Mouse (Mus musculus) c-Kit-positive CD71-negative TER-119-negative erythroid progenitor cells, embryonic 14.5 days (primary cell): ENCODE measurements around the gene Gpr27.

ENCODE experiments used
- DNase-seq: peaks from one replicate; pipeline ENCODE4 v3.0.0-alpha.2; 2013; ENCODE audit warnings: low read depth

Gene Gpr27

DNA sequence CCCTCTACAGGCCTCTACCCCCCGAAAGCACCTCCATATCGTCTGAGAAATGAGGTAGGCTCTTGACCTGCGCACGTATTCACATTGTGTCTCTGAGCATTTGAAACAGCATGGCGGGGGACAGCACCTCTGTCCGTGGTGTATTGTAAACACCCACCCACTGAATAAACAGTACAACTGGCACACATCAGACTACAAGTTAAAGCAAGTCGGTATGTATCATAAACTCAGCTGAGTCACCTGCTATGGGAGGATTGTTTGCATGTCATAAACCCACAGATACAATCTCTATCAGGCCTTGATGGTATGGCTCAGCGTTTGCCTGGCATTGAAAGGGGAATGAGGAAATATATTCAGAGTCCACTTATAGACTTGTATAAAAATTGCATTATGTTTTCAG is 15.2 kb upstream of the Gpr27 start:
- no peak for DNase-seq

- DNase-seq, result no peak
Measured at GRCm38 (mm10) chr6:99678108-99678507, 14.4 kb upstream of the Gpr27 start.

DNA sequence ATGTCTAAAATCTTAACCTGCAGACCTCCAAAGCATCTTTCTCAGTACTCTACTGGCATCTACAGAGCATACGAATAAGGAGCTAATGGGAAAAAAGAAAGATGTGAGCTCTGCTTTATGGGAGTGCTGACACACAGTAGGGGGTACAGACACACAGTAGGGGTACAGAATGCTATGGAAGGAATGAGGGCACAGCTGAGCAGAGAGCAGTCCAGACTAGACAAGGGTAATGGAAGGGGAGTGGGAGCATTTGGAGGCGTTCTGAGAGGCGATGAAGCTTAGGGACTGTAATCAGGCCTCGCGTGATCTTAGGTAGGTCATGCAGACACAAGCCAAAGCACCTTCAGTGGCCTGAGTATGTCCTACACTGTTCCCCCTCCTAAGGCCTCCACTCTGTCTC is 8.5 kb upstream of the Gpr27 start:
- DNase-seq, result no peak

DNA sequence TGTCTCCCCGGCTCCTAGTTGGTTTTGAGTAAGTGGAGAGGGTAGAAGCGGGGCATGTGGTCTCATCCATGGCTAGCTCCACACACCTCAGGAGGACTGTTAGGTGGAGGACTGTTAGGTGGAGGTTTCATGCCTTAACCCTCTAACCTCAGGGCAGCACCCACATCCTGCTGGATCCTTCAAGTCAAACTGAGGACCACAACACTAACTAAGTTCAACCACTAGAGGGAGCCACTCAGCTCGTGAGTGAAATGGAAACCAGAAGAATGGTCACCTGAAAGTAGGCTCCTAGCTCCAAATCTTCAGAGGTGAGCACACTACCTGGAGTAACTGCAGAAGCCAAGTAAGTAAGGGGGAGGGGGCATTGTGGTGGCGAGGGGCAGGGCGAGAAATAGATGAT is 7.6 kb upstream of the Gpr27 start:
- peak; percentile 36 for DNase-seq

GRCm38 (mm10) chr6:99688513-99688912 is 4.0 kb upstream of the Gpr27 start:
- no peak for DNase-seq

GRCm38 (mm10) chr6:99691666-99692205 is 743 bp upstream of the Gpr27 start:
- DNase-seq, result no peak

- DNase-seq, result no peak
Measured at GRCm38 (mm10) chr6:99692916-99693841, 700 bp downstream of the Gpr27 start.

- no peak for DNase-seq
Measured at GRCm38 (mm10) chr6:99700484-99700883, 8.0 kb downstream of the Gpr27 start.

DNA sequence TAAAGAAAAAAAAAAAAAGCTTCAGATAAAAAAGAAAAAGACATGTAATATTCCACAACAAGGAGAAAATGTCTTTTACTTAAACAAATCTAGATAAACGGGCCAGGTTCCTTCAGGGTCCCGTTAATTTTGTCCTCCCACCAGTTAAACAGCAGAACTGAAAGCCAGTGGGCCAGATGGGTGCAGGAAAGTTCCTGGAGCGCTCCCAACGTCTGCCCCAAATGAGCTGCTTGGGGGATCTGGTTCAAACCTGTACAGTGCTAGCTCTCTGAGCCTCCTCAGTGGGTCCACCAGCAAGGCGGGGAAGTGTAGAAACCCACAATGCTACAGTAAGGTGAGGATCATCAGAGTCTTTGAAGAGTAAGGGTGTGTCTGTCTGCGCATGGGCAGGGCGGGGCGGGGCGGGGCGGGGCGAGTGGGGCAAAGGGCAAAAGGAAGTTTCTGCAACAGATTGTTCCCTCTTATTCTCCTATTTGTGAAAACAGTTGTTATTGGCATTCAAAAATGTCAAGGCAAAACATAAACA is 19.2 kb downstream of the Gpr27 start:
- no peak for DNase-seq

- DNase-seq, result no peak
Measured at GRCm38 (mm10) chr6:99713256-99713655, 20.8 kb downstream of the Gpr27 start.

DNA sequence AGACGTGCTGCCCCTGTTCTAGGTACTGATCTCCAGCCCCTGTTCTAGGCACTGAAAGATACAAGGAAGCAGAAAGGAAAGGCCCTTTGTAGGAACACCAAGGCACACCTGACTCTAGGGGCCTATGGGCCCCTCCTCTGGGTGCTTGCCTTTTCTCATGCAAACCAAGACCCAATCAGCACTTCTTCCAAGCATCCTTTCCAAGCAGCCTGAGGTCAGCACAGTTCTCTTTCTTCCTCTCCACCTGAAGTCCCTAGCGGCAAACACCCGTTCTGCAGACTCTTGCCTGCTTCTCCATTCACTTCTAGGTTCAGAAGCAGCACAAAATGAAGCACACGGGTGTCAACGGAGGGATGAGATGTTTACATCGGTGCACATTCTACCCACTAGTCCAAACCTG is 22.7 kb downstream of the Gpr27 start:
- DNase-seq, result no peak

GRCm38 (mm10) chr6:99715913-99716312 is 23.4 kb downstream of the Gpr27 start:
- DNase-seq, result no peak

- DNase-seq, result no peak
Measured at GRCm38 (mm10) chr6:99721032-99721431, 28.6 kb downstream of the Gpr27 start.

DNA sequence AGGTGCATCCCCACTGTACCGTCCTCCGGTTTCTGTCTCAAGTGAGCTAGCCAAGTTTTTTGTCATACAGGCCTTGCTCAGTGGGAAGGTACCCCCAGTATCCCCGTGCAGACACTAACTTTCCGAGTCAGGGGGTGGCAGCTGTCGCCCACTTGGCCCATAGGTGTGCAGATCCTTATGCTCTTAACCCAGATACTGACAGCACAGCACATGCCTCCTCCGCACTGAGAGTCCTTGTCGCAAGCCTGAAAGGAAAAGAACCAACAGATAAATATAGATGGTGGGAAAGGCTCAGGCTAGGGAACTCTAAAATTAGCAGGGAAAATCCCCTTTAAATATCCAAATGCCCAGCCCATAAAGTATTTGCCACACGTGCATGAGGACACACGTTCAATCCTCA is 29.9 kb downstream of the Gpr27 start:
- DNase-seq, result no peak

DNA sequence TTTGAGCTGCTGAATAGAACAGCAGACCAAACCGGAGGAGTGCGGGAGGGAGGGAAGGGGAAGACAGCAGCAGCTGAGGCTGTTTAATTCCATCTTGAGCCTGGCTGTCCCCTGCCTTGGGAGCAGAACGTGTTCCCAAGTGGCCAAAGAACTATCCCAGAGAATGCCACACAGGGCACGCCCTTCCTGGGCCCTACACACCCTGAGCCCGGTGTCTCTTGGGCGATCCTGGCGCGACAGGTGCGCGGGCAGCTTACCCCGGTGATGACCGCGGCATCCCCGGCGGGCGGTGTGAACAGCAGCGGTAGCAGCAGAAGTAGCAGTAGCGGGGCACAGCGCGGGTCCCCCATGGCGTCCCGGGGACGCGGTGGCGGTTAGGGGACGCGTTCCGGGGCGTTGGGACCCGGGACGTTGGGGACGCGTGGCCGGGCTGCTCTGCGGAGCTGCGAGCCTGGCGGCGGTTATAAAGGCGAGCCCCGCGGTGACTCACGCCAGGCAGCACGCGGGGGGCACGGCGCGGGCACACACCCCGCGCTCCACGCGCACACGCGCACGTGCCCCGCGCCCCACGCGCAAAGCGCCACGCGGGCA is 33.6 kb downstream of the Gpr27 start, which contains the start of gene Prok2:
Prok2 (minus strand) TSS at position 422 of the 591 bp plus-strand sequence.
- DNase-seq, result no peak

GRCm38 (mm10) chr6:99726576-99727303 is 34.3 kb downstream of the Gpr27 start:
- DNase-seq, result no peak

- no peak for DNase-seq
Measured at GRCm38 (mm10) chr6:99729853-99730252, 37.4 kb downstream of the Gpr27 start.

DNA sequence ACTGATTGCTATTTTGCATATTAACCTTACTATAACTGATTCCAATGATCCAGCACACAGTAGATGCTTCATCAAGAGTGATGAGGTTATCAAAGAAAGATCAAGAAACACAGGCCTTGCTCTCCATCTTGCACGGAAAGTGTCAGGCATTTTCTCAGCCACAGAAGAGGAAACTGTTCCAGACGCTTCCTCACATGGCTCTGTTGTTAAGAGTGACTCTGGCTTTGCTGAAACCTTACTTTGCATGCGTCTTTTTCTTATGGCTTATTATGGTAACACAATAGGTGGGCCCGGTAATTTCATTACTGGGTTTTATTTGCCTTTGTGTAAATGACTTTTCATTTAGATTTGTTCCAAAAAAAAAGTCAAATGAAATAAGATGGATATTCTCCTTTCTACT is 39.4 kb downstream of the Gpr27 start:
- DNase-seq, result no peak

GRCm38 (mm10) chr6:99732673-99733072 is 40.2 kb downstream of the Gpr27 start:
- DNase-seq, result no peak

GRCm38 (mm10) chr6:99734666-99735065 is 42.2 kb downstream of the Gpr27 start:
- no peak for DNase-seq

GRCm38 (mm10) chr6:99742866-99743265 is 50.4 kb downstream of the Gpr27 start:
- DNase-seq, result no peak
